Mouse (Mus musculus) lung, postnatal 0 days (tissue): ENCODE measurements at regions not wholly inside any gene's neighbourhood (a gene's known extent, or its start where the extent isn't known, plus 50 kb on each side); places are given as distances from the start of the nearest gene placed in this dataset.

Experiments
- ATAC-seq: fragments of 200-750 bp; cut with Nextera tagmentation; 2 replicates; pipeline ENCODE4 v1.8.0; 2017; ENCODE audit warnings: moderate library complexity
- DNase-seq: peaks from one replicate; pipeline ENCODE4 v3.0.0-alpha.2; 2016; ENCODE audit warnings: low spot score
- H3K27ac ChIP-seq: fragments of 300-500 bp; sonication (generic); 2 replicates; pipeline ENCODE4 v1.5.1; 2014; ENCODE audit warnings: antibody characterized with exemption, mild to moderate bottlenecking, low read length, mixed read lengths
- H3K27me3 ChIP-seq: fragments of 300-500 bp; sonication (generic); replicated peaks from 2 replicates; pipeline ENCODE4 v1.6.1; 2014; ENCODE audit warnings: low read length, mixed read lengths; ENCODE audit not compliant: insufficient read depth
- H3K36me3 ChIP-seq: fragments of 300-500 bp; sonication (generic); 2 replicates; pipeline ENCODE4 v1.6.1; 2014; ENCODE audit warnings: low read length, mixed read lengths; ENCODE audit not compliant: insufficient read depth
- H3K4me1 ChIP-seq: fragments of 300-500 bp; sonication (generic); 2 replicates; pipeline ENCODE4 v1.6.1; 2014; ENCODE audit warnings: antibody characterized with exemption, low read depth, low read length, mixed read lengths; ENCODE audit not compliant: insufficient read depth
- H3K4me2 ChIP-seq: fragments of 300-500 bp; sonication (generic); replicated peaks from 2 replicates; pipeline ENCODE4 v1.6.1; 2014; ENCODE audit warnings: low read depth, mild to moderate bottlenecking, low read length, moderate library complexity, mixed read lengths
- H3K4me3 ChIP-seq: fragments of 300-500 bp; sonication (generic); 2 replicates; pipeline ENCODE4 v1.5.1; 2014; ENCODE audit warnings: low read depth, low read length
- H3K9ac ChIP-seq: fragments of 300-500 bp; sonication (generic); replicated peaks from 2 replicates; pipeline ENCODE4 v1.6.1; 2014; ENCODE audit warnings: low read depth, mild to moderate bottlenecking
- H3K9me3 ChIP-seq: fragments of 300-500 bp; sonication (generic); 2 replicates; pipeline ENCODE4 v1.6.1; 2016; ENCODE audit warnings: low read length, mixed read lengths
- CTCF ChIP-seq: IDR thresholded peaks from 2 replicates; pipeline ENCODE4 v1.5.1; 2016; ENCODE audit warnings: antibody characterized with exemption, mild to moderate bottlenecking
- EP300 ChIP-seq: IDR thresholded peaks from 2 replicates; pipeline ENCODE4 v1.6.1; 2016; ENCODE audit warnings: antibody characterized with exemption, mild to moderate bottlenecking, control low read depth
- WGBS: fragments of 180-500 bp; shearing (Covaris S2); extraction: QIAGEN DNeasy Blood & Tissue Kit; methylation state at CpG from one replicate; pipeline ENCODE4 v1.1.7; 2014; 5-methylcytosine and 5-hydroxymethylcytosine counted together

- Histone ChIP-seq H3K4me1 (no peaks in the 10 kb centered on the region), H3K4me2 (no peak overlapping the region), H3K27ac (no peak overlapping the region), H3K9ac (no peak overlapping the region), H3K4me3 (no peak overlapping the region), H3K27me3 (no peaks in the 10 kb centered on the region), H3K9me3 (no peaks in the 10 kb centered on the region), H3K36me3 (no peaks in the 10 kb centered on the region)
- WGBS: 50% methylated on average over 18 of the region's 18 CpGs
- no peak for TF ChIP-seq EP300
- TF ChIP-seq CTCF: no peak
- DNase-seq (peak; percentile 15), ATAC-seq (no peak)
Observed at GRCm38 (mm10) chr3:148631415-148632192, 358.8 kb downstream of the Adgrl2 start.

- no peak for TF ChIP-seq EP300
- 62% methylated on average over 7 of the region's 7 CpGs for WGBS
- Histone ChIP-seq H3K4me2 (no peak overlapping the region), H3K9ac (no peak overlapping the region), H3K4me1 (no peaks in the 10 kb centered on the region), H3K27ac (no peak overlapping the region), H3K36me3 (no peaks in the 10 kb centered on the region), H3K4me3 (no peak overlapping the region), H3K27me3 (no peaks in the 10 kb centered on the region), H3K9me3 (no peaks in the 10 kb centered on the region)
- no peak for DNase-seq
- no peak for ATAC-seq
Observed at GRCm38 (mm10) chr3:148630865-148631264, 359.5 kb downstream of the Adgrl2 start.

GRCm38 (mm10) chr3:148614971-148615671 lies 375.2 kb downstream of the Adgrl2 start:
- no peak for ATAC-seq

GRCm38 (mm10) chr3:148613443-148613842 lies 376.9 kb downstream of the Adgrl2 start:
- 64% methylated on average over 3 of the region's 3 CpGs for WGBS
- Histone ChIP-seq H3K9me3 (no peaks in the 10 kb centered on the region), H3K4me3 (no peak overlapping the region), H3K36me3 (no peaks in the 10 kb centered on the region), H3K27me3 (no peaks in the 10 kb centered on the region), H3K4me1 (no peaks in the 10 kb centered on the region), H3K4me2 (no peak overlapping the region), H3K9ac (no peak overlapping the region), H3K27ac (no peak overlapping the region)
- no peak for TF ChIP-seq EP300
- no peak for TF ChIP-seq CTCF
- DNase-seq (no peak), ATAC-seq (no peak)

More at GRCm38 (mm10) chr3:148614971-148615671, 375.2 kb downstream of the Adgrl2 start:
- no peak for DNase-seq
- Histone ChIP-seq H3K27ac (no peak overlapping the region), H3K9ac (no peak overlapping the region), H3K4me3 (no peak overlapping the region), H3K36me3 (no peaks in the 10 kb centered on the region), H3K9me3 (no peaks in the 10 kb centered on the region), H3K27me3 (no peaks in the 10 kb centered on the region), H3K4me2 (no peak overlapping the region), H3K4me1 (no peaks in the 10 kb centered on the region)
- TF ChIP-seq CTCF: no peak
- no peak for TF ChIP-seq EP300
- 73% methylated on average over 9 of the region's 9 CpGs for WGBS

GRCm38 (mm10) chr3:148603276-148603675 lies 387.1 kb downstream of the Adgrl2 start:
- Histone ChIP-seq H3K9ac (no peak overlapping the region), H3K4me1 (no peaks in the 10 kb centered on the region), H3K27ac (no peak overlapping the region), H3K36me3 (no peaks in the 10 kb centered on the region), H3K4me3 (no peak overlapping the region), H3K4me2 (no peak overlapping the region), H3K27me3 (no peaks in the 10 kb centered on the region), H3K9me3 (no peaks in the 10 kb centered on the region)
- TF ChIP-seq CTCF: no peak
- TF ChIP-seq EP300: no peak
- DNase-seq (no peak), ATAC-seq (no peak)
- WGBS: 77% methylated on average over 6 of the region's 6 CpGs

- ATAC-seq (no peak), DNase-seq (peak; percentile 11)
- no peaks in the 10 kb centered on the region for H3K27me3 ChIP-seq
- no peaks in the 10 kb centered on the region for H3K4me1 ChIP-seq
- no peaks in the 10 kb centered on the region for H3K9me3 ChIP-seq
- H3K9ac ChIP-seq: no peak overlapping the region
- no peaks in the 10 kb centered on the region for H3K36me3 ChIP-seq
- TF ChIP-seq EP300 (no peak), CTCF (no peak)
- H3K27ac ChIP-seq: no peak overlapping the region
- H3K4me3 ChIP-seq: no peak overlapping the region
- WGBS: 77% methylated on average over 5 of the region's 5 CpGs
- H3K4me2 ChIP-seq: no peak overlapping the region
Observed at GRCm38 (mm10) chr3:148602730-148603255, 387.6 kb downstream of the Adgrl2 start.
